Mouse (Mus musculus): ENCODE results near the gene Chrm1.

GRCm38 (mm10) chr19:8616314-8616713 lies 47.3 kb upstream of the Chrm1 start:
- TF ChIP-seq EP300 (IDR thresholded peaks at IDR 0.05) (no peak), CTCF (IDR thresholded peaks at IDR 0.05) (no peak)

All from lung, postnatal 0 days (tissue).